Comparison of ENCODE assay signal across 8 mouse cellular contexts in genomic region chr14:21074398-21075320, GRCm38 (mm10). TPM values are rescaled to one million over a fixed set of nuclear protein-coding genes. Genes with fewer than 3 reads are reported as not detected.
DNase-seq lines count a peak whose midpoint lies in the region; ATAC-seq and TF ChIP-seq lines count a peak whose summit lies in the region.

No protein-coding gene starts in this region.

- ATAC-seq in limb, embryonic 14.5 days (ENCODE audit: low FRiP score, low read depth): no peak

- no peak overlapping the region for H3K4me2 ChIP-seq in limb, embryonic 14.5 days (replicated peaks; ENCODE audit: low read depth, low read length, severe bottlenecking)

- H3K4me3 ChIP-seq in heart, embryonic 10.5 days: peak overlapping the region; percentile 74
- no peak overlapping the region for H3K4me3 ChIP-seq in testis, adult 2 months (ENCODE audit: control insufficient read depth, low read depth, low read length)
- peak overlapping the region; percentile 64; the same call in 1 of the 2 replicates for H3K4me3 ChIP-seq in limb, embryonic 14.5 days (replicated peaks; ENCODE audit: low read length)

- no peak for TF ChIP-seq POLR2A in testis, adult 2 months (IDR thresholded peaks at IDR 0.05; ENCODE audit: control insufficient read depth, low read depth, low read length)
- TF ChIP-seq POLR2A in limb, embryonic 14.5 days (IDR thresholded peaks at IDR 0.05; ENCODE audit: borderline replicate concordance, extremely low read depth, insufficient read depth, insufficient read length): no peak

- no peaks in the 10 kb centered on the region for H3K27me3 ChIP-seq in heart, embryonic 10.5 days (ENCODE audit: insufficient read depth, poor library complexity, severe bottlenecking)
- no peaks in the 10 kb centered on the region for H3K27me3 ChIP-seq in testis, adult 2 months (ENCODE audit: control insufficient read depth, insufficient read depth, low read length)
- H3K27me3 ChIP-seq in limb, embryonic 14.5 days (ENCODE audit: control insufficient read depth, insufficient read depth, low read length): no peaks in the 10 kb centered on the region

- 45% methylated on average over 11 of the region's 11 CpGs for WGBS in heart, embryonic 10.5 days
- 58% methylated on average over 11 of the region's 11 CpGs for WGBS in limb, embryonic 14.5 days

- no peak overlapping the region for H3K9ac ChIP-seq in limb, embryonic 14.5 days (ENCODE audit: low read depth, low read length, severe bottlenecking)

- H3K9me3 ChIP-seq in heart, embryonic 10.5 days: no peaks in the 10 kb centered on the region
- H3K9me3 ChIP-seq in limb, embryonic 14.5 days (ENCODE audit: control insufficient read depth, low read length): no peaks in the 10 kb centered on the region

- H3K27ac ChIP-seq in heart, embryonic 10.5 days: peak overlapping the region; percentile 96
- H3K27ac ChIP-seq in testis, adult 2 months (ENCODE audit: control insufficient read depth, insufficient read depth, low read depth, low read length): peak overlapping the region; percentile 25
- no peak overlapping the region for H3K27ac ChIP-seq in limb, embryonic 14.5 days (replicated peaks; ENCODE audit: low read depth, low read length)

- H3K36me3 ChIP-seq in heart, embryonic 10.5 days: no peaks in the 10 kb centered on the region
- no peaks in the 10 kb centered on the region for H3K36me3 ChIP-seq in testis, adult 2 months (ENCODE audit: control insufficient read depth, insufficient read depth, low read length)
- no peaks in the 10 kb centered on the region for H3K36me3 ChIP-seq in limb, embryonic 14.5 days (ENCODE audit: control insufficient read depth, insufficient read depth, low read length)

- no peak for DNase-seq in heart, embryonic 10.5 days (ENCODE audit: low spot score)
- no peak for DNase-seq in heart, adult 9 months (ENCODE audit: low spot score in 2 of 2)
- no peak for DNase-seq in testis, postnatal 10 days (ENCODE audit: low spot score)
- DNase-seq in limb, embryonic 14.5 days (ENCODE audit: low spot score): no peak
- peak; percentile 63 for DNase-seq in yolk sac, embryonic 10.5 days (ENCODE audit: low spot score)
- no peak for DNase-seq in retina, postnatal 1 day
- no peak for DNase-seq in thymus, postnatal 25 days

- peaks cover 62% of the 10 kb centered on the region for H3K4me1 ChIP-seq in heart, embryonic 10.5 days
- H3K4me1 ChIP-seq in testis, adult 2 months (ENCODE audit: control insufficient read depth, insufficient read depth, low read length): peaks cover 10% of the 10 kb centered on the region
- peaks cover 16% of the 10 kb centered on the region; the same call in 1 of the 2 replicates for H3K4me1 ChIP-seq in limb, embryonic 14.5 days (ENCODE audit: control insufficient read depth, insufficient read depth, low read length)

- TF ChIP-seq CTCF in testis, adult 2 months (IDR thresholded peaks at IDR 0.05; ENCODE audit: control insufficient read depth, insufficient read depth, insufficient replicate concordance, low read depth, low read length): no peak

RNA-seq across cellular contexts. Expression of gene Adk, which starts 22.3 kb away (rescaled TPM):
- polyA plus RNA-seq in heart, embryonic 10.5 days (2016; fragmentation: Nextera tagmentation; extraction: Ambion mirVana): 275 and 312 TPM in 2 replicates
- 22.4 and 23.4 TPM in 2 replicates for polyA plus RNA-seq in testis, adult 2 months (2012; rRNA removed)
- polyA plus RNA-seq in limb, embryonic 14.5 days (2012; rRNA removed): 49.8 and 55.6 TPM in 2 replicates
- 140 and 142 TPM in 2 replicates for polyA plus RNA-seq in limb, embryonic 14.5 days (2014; fragmentation: Nextera tagmentation; extraction: Ambion mirVana)

RNA-seq across cellular contexts. Expression of gene Ap3m1, which starts 22.4 kb away (rescaled TPM):
- polyA plus RNA-seq in heart, embryonic 10.5 days (2016; fragmentation: Nextera tagmentation; extraction: Ambion mirVana): 82.2 and 89.2 TPM in 2 replicates
- 25.9 and 31.6 TPM in 2 replicates for polyA plus RNA-seq in testis, adult 2 months (2012; rRNA removed)
- 73.9 and 76.4 TPM in 2 replicates for polyA plus RNA-seq in limb, embryonic 14.5 days (2012; rRNA removed)
- 77.7 and 86.6 TPM in 2 replicates for polyA plus RNA-seq in limb, embryonic 14.5 days (2014; fragmentation: Nextera tagmentation; extraction: Ambion mirVana)
